Mouse (Mus musculus): ENCODE data around the gene Gm13698. TPM values are rescaled to one million over a fixed set of nuclear protein-coding genes. Genes with fewer than 3 reads are reported as not detected.

Gene Gm13698
- polyA plus RNA-seq (2012; ENCODE audit: low replicate concordance) = not detected in 2 replicates

GRCm38 (mm10) chr2:83955393-83955792, at the start of gene Gm13698:
TSS of gene Gm13698 (plus strand) at chr2:83955693.

DNA sequence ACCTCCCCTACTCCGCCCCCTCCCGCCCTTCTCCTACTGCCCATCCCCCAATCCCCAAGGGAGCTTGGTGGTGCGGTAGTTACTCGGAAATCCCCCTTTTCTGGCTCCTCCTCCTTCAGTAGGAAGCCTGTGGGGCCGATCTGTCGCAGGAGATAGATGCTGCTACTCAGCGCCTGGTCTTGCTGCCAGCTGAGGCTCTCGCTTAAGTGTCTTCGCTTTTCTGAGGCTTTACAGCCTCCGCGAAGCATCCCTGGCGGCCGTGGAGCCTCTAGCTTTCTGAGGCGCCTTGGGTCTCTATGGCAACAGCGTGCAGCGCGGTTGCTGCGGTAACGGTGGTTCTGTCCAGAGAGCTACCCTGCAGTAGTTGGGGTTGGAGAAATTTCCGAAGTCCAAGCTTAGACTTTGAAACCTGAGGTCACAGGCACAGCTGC, 14.5 kb upstream of the Gm13698 start, which contains the start of gene Zswim2:
Gene Zswim2, minus strand, starts transcription at position 298 of the 431 bp plus-strand sequence.

DNA sequence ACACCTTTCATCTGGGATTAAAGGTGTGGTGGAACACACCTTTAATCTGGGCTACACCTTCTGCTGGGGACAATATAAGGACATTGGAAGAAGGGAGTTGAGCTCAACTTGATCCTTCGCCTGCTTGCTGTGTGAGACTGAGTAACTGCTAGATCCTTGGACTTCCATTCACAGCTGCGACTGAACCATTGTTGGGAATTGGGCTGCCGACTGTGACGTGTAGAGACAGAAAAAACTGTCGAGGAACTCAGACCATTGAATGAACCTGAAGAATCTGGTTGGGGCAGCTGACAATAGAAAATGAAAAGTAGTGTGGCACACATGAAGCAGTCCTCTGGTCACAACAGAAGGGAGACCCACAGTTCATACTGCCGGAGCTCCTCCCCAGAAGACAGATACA, 5.7 kb downstream of the Gm13698 start, which contains the start of gene Gm13693:
Gene Gm13693, plus strand, starts transcription at position 301 of the 400 bp plus-strand sequence.

GRCm38 (mm10) chr2:83967013-83967412, 11.5 kb downstream of the Gm13698 start, which contains the start of gene Gm13695:
TSS of gene Gm13695 (plus strand) at chr2:83967313.

GRCm38 (mm10) chr2:83972823-83973222, 17.3 kb downstream of the Gm13698 start, which contains the start of gene Gm13696:
TSS of gene Gm13696 (plus strand) at chr2:83973123.

DNA sequence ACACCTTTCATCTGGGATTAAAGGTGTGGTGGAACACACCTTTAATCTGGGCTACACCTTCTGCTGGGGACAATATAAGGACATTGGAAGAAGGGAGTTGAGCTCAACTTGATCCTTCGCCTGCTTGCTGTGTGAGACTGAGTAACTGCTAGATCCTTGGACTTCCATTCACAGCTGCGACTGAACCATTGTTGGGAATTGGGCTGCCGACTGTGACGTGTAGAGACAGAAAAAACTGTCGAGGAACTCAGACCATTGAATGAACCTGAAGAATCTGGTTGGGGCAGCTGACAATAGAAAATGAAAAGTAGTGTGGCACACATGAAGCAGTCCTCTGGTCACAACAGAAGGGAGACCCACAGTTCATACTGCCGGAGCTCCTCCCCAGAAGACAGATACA, 23.1 kb downstream of the Gm13698 start, which contains the start of gene Gm13694:
Gene Gm13694, plus strand, starts transcription at position 301 of the 400 bp plus-strand sequence.

DNA sequence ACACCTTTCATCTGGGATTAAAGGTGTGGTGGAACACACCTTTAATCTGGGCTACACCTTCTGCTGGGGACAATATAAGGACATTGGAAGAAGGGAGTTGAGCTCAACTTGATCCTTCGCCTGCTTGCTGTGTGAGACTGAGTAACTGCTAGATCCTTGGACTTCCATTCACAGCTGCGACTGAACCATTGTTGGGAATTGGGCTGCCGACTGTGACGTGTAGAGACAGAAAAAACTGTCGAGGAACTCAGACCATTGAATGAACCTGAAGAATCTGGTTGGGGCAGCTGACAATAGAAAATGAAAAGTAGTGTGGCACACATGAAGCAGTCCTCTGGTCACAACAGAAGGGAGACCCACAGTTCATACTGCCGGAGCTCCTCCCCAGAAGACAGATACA, 28.9 kb downstream of the Gm13698 start, which contains the start of gene Gm13697:
Gene Gm13697, plus strand, starts transcription at position 301 of the 400 bp plus-strand sequence.

DNA sequence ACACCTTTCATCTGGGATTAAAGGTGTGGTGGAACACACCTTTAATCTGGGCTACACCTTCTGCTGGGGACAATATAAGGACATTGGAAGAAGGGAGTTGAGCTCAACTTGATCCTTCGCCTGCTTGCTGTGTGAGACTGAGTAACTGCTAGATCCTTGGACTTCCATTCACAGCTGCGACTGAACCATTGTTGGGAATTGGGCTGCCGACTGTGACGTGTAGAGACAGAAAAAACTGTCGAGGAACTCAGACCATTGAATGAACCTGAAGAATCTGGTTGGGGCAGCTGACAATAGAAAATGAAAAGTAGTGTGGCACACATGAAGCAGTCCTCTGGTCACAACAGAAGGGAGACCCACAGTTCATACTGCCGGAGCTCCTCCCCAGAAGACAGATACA, 34.8 kb downstream of the Gm13698 start, which contains the start of gene Gm13691:
Gene Gm13691, plus strand, starts transcription at position 301 of the 400 bp plus-strand sequence.

Other genes with a start within 250 kb of the Gm13698 start
- 17.1 and 19.9 TPM in 2 replicates for gene Itgav, start 231.3 kb upstream of the Gm13698 start, polyA plus RNA-seq (2012; ENCODE audit: low replicate concordance)
- 0.03 TPM in 1 of 2 replicates, not detected in the other for gene Fam171b, start 143.1 kb upstream of the Gm13698 start, polyA plus RNA-seq (2012; ENCODE audit: low replicate concordance)
- gene Zswim2, start 14.5 kb upstream of the Gm13698 start, polyA plus RNA-seq (2012; ENCODE audit: low replicate concordance) = not detected in 2 replicates
- gene Gm13693, start 5.8 kb downstream of the Gm13698 start, polyA plus RNA-seq (2012; ENCODE audit: low replicate concordance) = not detected in 2 replicates
- not detected in 2 replicates for gene Gm13695, start 11.6 kb downstream of the Gm13698 start, polyA plus RNA-seq (2012; ENCODE audit: low replicate concordance)
- not detected in 2 replicates for gene Gm13696, start 17.4 kb downstream of the Gm13698 start, polyA plus RNA-seq (2012; ENCODE audit: low replicate concordance)
- not detected in 2 replicates for gene Gm13694, start 23.2 kb downstream of the Gm13698 start, polyA plus RNA-seq (2012; ENCODE audit: low replicate concordance)
- not detected in 2 replicates for gene Gm13697, start 29.1 kb downstream of the Gm13698 start, polyA plus RNA-seq (2012; ENCODE audit: low replicate concordance)
- not detected in 2 replicates for gene Gm13691, start 34.9 kb downstream of the Gm13698 start, polyA plus RNA-seq (2012; ENCODE audit: low replicate concordance)